Mouse (Mus musculus) gastrocnemius, adult 18-20 months (tissue): ENCODE measurements around the gene Elf1. TPM values are rescaled to one million over a fixed set of nuclear protein-coding genes. Genes with fewer than 3 reads are reported as not detected.
"Not testable (repeated sequence)": the region's sequence is repeated elsewhere in the genome, so short reads cannot be mapped to it uniquely, and the experiment has no call there.

ENCODE experiments used
- DNase-seq: peaks from one replicate; pipeline ENCODE4 v3.0.0; 2021; ENCODE audit warnings: low spot score
- long read RNA-seq, 2 experiments: library from polyadenylated mRNA; stranded (forward); transcript quantifications; one replicate each; pipeline ENCODE4 v2.0.0; 2021
- total RNA-seq, 2 experiments: library from RNA; stranded (reverse); gene quantifications; 2 replicates each; pipeline ENCODE4 v1.2.3; 2021

The Elf1 gene
- 1 to 10 TPM; 3.8 to 6.4 TPM for total RNA-seq
- long read RNA-seq, experiment 1, full-length matches to known transcripts = 2 of 4 reads
- long read RNA-seq, experiment 1, partial matches to known transcripts = 1 of 4 reads
- long read RNA-seq, experiment 1, other reads (novel, unspliced or antisense) = 1 of 4 reads
- long read RNA-seq, experiment 2, full-length matches to known transcripts = 1 of 1 reads
- long read RNA-seq, experiment 2, partial matches to known transcripts = 0 of 1 reads
- long read RNA-seq, experiment 2, other reads (novel, unspliced or antisense) = 0 of 1 reads

GRCm38 (mm10) chr14:79480624-79481338 lies at the start of gene Elf1:
TSS of gene Elf1 (plus strand) at chr14:79481194.
- DNase-seq = peak; percentile 97

- DNase-seq = no peak
Measured at GRCm38 (mm10) chr14:79434068-79434467, 46.9 kb upstream of the Elf1 start.

- no peak for DNase-seq
Measured at GRCm38 (mm10) chr14:79440655-79441054, 40.3 kb upstream of the Elf1 start.

- DNase-seq = no peak
Measured at GRCm38 (mm10) chr14:79441441-79441840, 39.6 kb upstream of the Elf1 start.

- no peak for DNase-seq
Measured at GRCm38 (mm10) chr14:79444601-79445000, 36.4 kb upstream of the Elf1 start.

GRCm38 (mm10) chr14:79445055-79445620 lies 35.9 kb upstream of the Elf1 start:
- DNase-seq = no peak

GRCm38 (mm10) chr14:79451681-79452590 lies 29.1 kb upstream of the Elf1 start, which contains the start of gene Kbtbd6:
TSS of gene Kbtbd6 (plus strand) at chr14:79451835.
- DNase-seq = peak; percentile 82

- DNase-seq = not testable (repeated sequence)
Measured at GRCm38 (mm10) chr14:79452591-79452934, 28.4 kb upstream of the Elf1 start.

GRCm38 (mm10) chr14:79460401-79460800 lies 20.6 kb upstream of the Elf1 start:
- no peak for DNase-seq

- DNase-seq = no peak
Measured at GRCm38 (mm10) chr14:79460988-79461387, 20.0 kb upstream of the Elf1 start.

GRCm38 (mm10) chr14:79465623-79466022 lies 15.4 kb upstream of the Elf1 start:
- no peak for DNase-seq

GRCm38 (mm10) chr14:79467621-79468020 lies 13.4 kb upstream of the Elf1 start:
- peak; percentile 43 for DNase-seq

GRCm38 (mm10) chr14:79473384-79473783 lies 7.6 kb upstream of the Elf1 start:
- no peak for DNase-seq

- peak; percentile 91 for DNase-seq
Measured at GRCm38 (mm10) chr14:79481339-79482151, 551 bp downstream of the Elf1 start, which contains the start of gene Wbp4. TSS of gene Wbp4 (minus strand) at chr14:79481520.

GRCm38 (mm10) chr14:79482251-79482661 lies 1.3 kb downstream of the Elf1 start:
- peak; percentile 48 for DNase-seq

GRCm38 (mm10) chr14:79482747-79483355 lies 1.9 kb downstream of the Elf1 start:
- no peak for DNase-seq

- DNase-seq = no peak
Measured at GRCm38 (mm10) chr14:79483611-79484120, 2.7 kb downstream of the Elf1 start.

- no peak for DNase-seq
Measured at GRCm38 (mm10) chr14:79486617-79486992, 5.6 kb downstream of the Elf1 start.

GRCm38 (mm10) chr14:79486993-79487731 lies 6.2 kb downstream of the Elf1 start:
- peak; percentile 39 for DNase-seq
